ENCODE assay signal across 11 mouse cellular contexts in the genomic region with DNA sequence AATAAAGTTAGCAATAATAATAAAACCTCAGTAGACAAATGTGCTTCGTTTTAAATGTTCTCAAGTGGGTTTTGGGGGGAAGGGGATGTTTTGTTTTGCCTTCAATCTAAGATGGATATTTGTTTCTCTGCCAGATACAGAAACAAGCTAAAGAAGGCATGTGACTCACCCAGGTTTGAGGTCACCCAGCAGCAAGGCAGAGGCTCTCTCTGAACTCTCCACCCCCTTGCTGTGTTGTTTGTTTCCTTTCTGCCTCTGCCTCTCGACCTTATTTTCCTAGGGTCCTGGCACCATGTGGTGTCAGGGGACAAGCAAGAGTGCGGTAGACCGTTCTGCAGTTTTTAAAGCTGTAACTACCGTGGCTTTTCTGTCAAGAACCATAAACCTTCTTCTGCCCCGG. TPM values are rescaled to one million over a fixed set of nuclear protein-coding genes. Genes with fewer than 3 reads are reported as not detected.
DNase-seq lines count a peak whose midpoint lies in the region; ATAC-seq and TF ChIP-seq lines count a peak whose summit lies in the region.
"Had no signal": no experiment of that assay in that cellular context is flagged by ENCODE, and none has a peak within 500 bp of the region (broad histone marks: within the 10 kb centered on the region; RNA-seq: fewer than 3 reads in every experiment).

No protein-coding gene starts in this region.

- 20% methylated on average over 6 of the region's 6 CpGs for WGBS in heart, embryonic 13.5 days
- 43% methylated on average over 6 of the region's 6 CpGs for WGBS in midbrain, embryonic 15.5 days
- 49% methylated on average over 6 of the region's 6 CpGs for WGBS in midbrain, embryonic 13.5 days
- 23% methylated on average over 6 of the region's 6 CpGs for WGBS in heart, postnatal 0 days
- 30% methylated on average over 6 of the region's 6 CpGs for WGBS in neural tube, embryonic 14.5 days

- H3K9ac ChIP-seq in heart, embryonic 13.5 days: peak overlapping the region; percentile 5; the same call in 1 of the 2 replicates
- H3K9ac ChIP-seq in midbrain, embryonic 15.5 days: no peak overlapping the region
- H3K9ac ChIP-seq in midbrain, embryonic 13.5 days (replicated peaks): no peak overlapping the region
- H3K9ac ChIP-seq in heart, postnatal 0 days (replicated peaks; ENCODE audit: low read depth, low read length): no peak overlapping the region
- no peak overlapping the region for H3K9ac ChIP-seq in neural tube, embryonic 14.5 days (replicated peaks; ENCODE audit: low read depth, low read length)

- peak overlapping the region; percentile 57 for H3K4me2 ChIP-seq in heart, embryonic 13.5 days
- H3K4me2 ChIP-seq in midbrain, embryonic 15.5 days: peak overlapping the region; percentile 31; the same call in 1 of the 2 replicates
- H3K4me2 ChIP-seq in midbrain, embryonic 13.5 days (replicated peaks): no peak overlapping the region
- H3K4me2 ChIP-seq in heart, postnatal 0 days (ENCODE audit: low read depth, low read length): peak overlapping the region; percentile 28
- H3K4me2 ChIP-seq in neural tube, embryonic 14.5 days (ENCODE audit: low read depth, low read length): peak overlapping the region; percentile 16; the same call in 1 of the 2 replicates
- H3K4me2 ChIP-seq: neural tube, embryonic 12.5 days had no signal

- H3K36me3 ChIP-seq in heart, embryonic 13.5 days: no peaks in the 10 kb centered on the region
- no peaks in the 10 kb centered on the region for H3K36me3 ChIP-seq in midbrain, embryonic 15.5 days (replicated peaks)
- no peaks in the 10 kb centered on the region for H3K36me3 ChIP-seq in midbrain, embryonic 13.5 days
- no peaks in the 10 kb centered on the region for H3K36me3 ChIP-seq in heart, postnatal 0 days (replicated peaks; ENCODE audit: control insufficient read depth, insufficient read depth, low read length)
- no peaks in the 10 kb centered on the region for H3K36me3 ChIP-seq in neural tube, embryonic 14.5 days (ENCODE audit: control insufficient read depth, insufficient read depth, low read length)
- H3K36me3 ChIP-seq: limb, embryonic 10.5 days; neural tube, embryonic 12.5 days had no signal

- H3K9me3 ChIP-seq in heart, embryonic 13.5 days: no peaks in the 10 kb centered on the region
- H3K9me3 ChIP-seq in midbrain, embryonic 15.5 days: no peaks in the 10 kb centered on the region
- H3K9me3 ChIP-seq in midbrain, embryonic 13.5 days: no peaks in the 10 kb centered on the region
- H3K9me3 ChIP-seq in heart, postnatal 0 days (replicated peaks; ENCODE audit: control insufficient read depth, low read length): no peaks in the 10 kb centered on the region
- no peaks in the 10 kb centered on the region for H3K9me3 ChIP-seq in neural tube, embryonic 14.5 days (ENCODE audit: control insufficient read depth, low read length)
- H3K9me3 ChIP-seq: limb, embryonic 10.5 days; neural tube, embryonic 12.5 days had no signal

- DNase-seq in heart, postnatal 10 days: no peak
- no peak for DNase-seq in heart, postnatal 0 days (ENCODE audit: low spot score)
- DNase-seq in cerebellum, adult 8-10 months: no peak
- no peak for DNase-seq in embryo, embryonic 10.5 days (ENCODE audit: low spot score)

- 0 out of 2 replicates have a peak overlapping the region, but pooled peaks have one; percentile 26 for H3K4me3 ChIP-seq in heart, embryonic 13.5 days
- no peak overlapping the region for H3K4me3 ChIP-seq in midbrain, embryonic 15.5 days
- no peak overlapping the region for H3K4me3 ChIP-seq in midbrain, embryonic 13.5 days (replicated peaks)
- H3K4me3 ChIP-seq in heart, postnatal 0 days (ENCODE audit: low read depth, low read length): no peak overlapping the region
- no peak overlapping the region for H3K4me3 ChIP-seq in neural tube, embryonic 14.5 days (ENCODE audit: low read depth, low read length)
- H3K4me3 ChIP-seq: neural tube, embryonic 12.5 days had no signal

- intact Hi-C loops in heart, postnatal 10 days (cut with DNase I): loop anchor here (2.0 to 5.0 kb wide), 2 partner anchors 225 to 274 kb away; no protein-coding TSS in a partner anchor

- 0 out of 2 replicates have a peak, but pooled peaks cover 9% of the 10 kb centered on the region for H3K4me1 ChIP-seq in heart, embryonic 13.5 days
- H3K4me1 ChIP-seq in midbrain, embryonic 15.5 days: 0 out of 2 replicates have a peak, but pooled peaks cover 3% of the 10 kb centered on the region
- no peaks in the 10 kb centered on the region for H3K4me1 ChIP-seq in midbrain, embryonic 13.5 days (replicated peaks)
- H3K4me1 ChIP-seq in heart, postnatal 0 days (ENCODE audit: control insufficient read depth, insufficient read depth): no peaks in the 10 kb centered on the region
- no peaks in the 10 kb centered on the region for H3K4me1 ChIP-seq in neural tube, embryonic 14.5 days (ENCODE audit: control insufficient read depth, insufficient read depth, low read length)
- H3K4me1 ChIP-seq: neural tube, embryonic 12.5 days had no signal

- TF ChIP-seq EP300 in heart, postnatal 0 days (IDR thresholded peaks at IDR 0.05; ENCODE audit: low read depth): no peak

- no peak overlapping the region for H3K27ac ChIP-seq in heart, embryonic 13.5 days (replicated peaks)
- no peak overlapping the region for H3K27ac ChIP-seq in midbrain, embryonic 15.5 days
- no peak overlapping the region for H3K27ac ChIP-seq in midbrain, embryonic 13.5 days
- H3K27ac ChIP-seq in heart, postnatal 0 days (ENCODE audit: low read depth): no peak overlapping the region
- no peak overlapping the region for H3K27ac ChIP-seq in neural tube, embryonic 14.5 days (ENCODE audit: low read depth, low read length)
- H3K27ac ChIP-seq: limb, embryonic 10.5 days; neural tube, embryonic 12.5 days had no signal

- ATAC-seq in heart, embryonic 13.5 days (ENCODE audit: extremely low read depth, insufficient number of reproducible peaks, low FRiP score, low TSS enrichment): no peak
- no peak for ATAC-seq in midbrain, embryonic 15.5 days (replicated peaks)
- no peak for ATAC-seq in midbrain, embryonic 13.5 days
- no peak for ATAC-seq in heart, postnatal 0 days (ENCODE audit: insufficient read depth, low read depth)
- no peak for ATAC-seq in neural tube, embryonic 14.5 days (ENCODE audit: low read depth)
- ATAC-seq: forebrain, embryonic 14.5 days had no signal

- H3K27me3 ChIP-seq in heart, embryonic 13.5 days (replicated peaks): peaks cover 11% of the 10 kb centered on the region
- H3K27me3 ChIP-seq in midbrain, embryonic 15.5 days (replicated peaks): 0 out of 2 replicates have a peak, but pooled peaks cover 2% of the 10 kb centered on the region
- peaks cover 4% of the 10 kb centered on the region; the same call in 1 of the 2 replicates for H3K27me3 ChIP-seq in midbrain, embryonic 13.5 days
- no peaks in the 10 kb centered on the region for H3K27me3 ChIP-seq in heart, postnatal 0 days (ENCODE audit: control insufficient read depth, insufficient read depth, low read length)
- H3K27me3 ChIP-seq in neural tube, embryonic 14.5 days (ENCODE audit: control insufficient read depth, insufficient read depth, low read length): no peaks in the 10 kb centered on the region
- H3K27me3 ChIP-seq: neural tube, embryonic 12.5 days had no signal

- no peak for TF ChIP-seq CTCF in heart, postnatal 0 days (IDR thresholded peaks at IDR 0.05; ENCODE audit: low read depth)

RNA-seq across cellular contexts. Expression of gene Intu, which starts 8.6 kb away (rescaled TPM):
- polyA plus RNA-seq in heart, embryonic 13.5 days (2015; fragmentation: Nextera tagmentation; extraction: Ambion mirVana): 2.8 and 3.1 TPM in 2 replicates
- total RNA-seq in heart, postnatal 10 days (2021): 10 to 100 TPM in 1 of 2 experiments, 1 to 10 TPM in 1; 7.0 to 10.1 TPM
- polyA plus RNA-seq in midbrain, embryonic 15.5 days (2015; fragmentation: Nextera tagmentation; extraction: Ambion mirVana): 3.2 and 3.7 TPM in 2 replicates
- polyA plus RNA-seq in midbrain, embryonic 13.5 days (2015; fragmentation: Nextera tagmentation; extraction: Ambion mirVana): 3.2 and 4.2 TPM in 2 replicates
- total RNA-seq in heart, postnatal 0 days (2014; rRNA removed; ENCODE audit: low replicate concordance): 5.8 and 11.4 TPM in 2 replicates
- 2.7 TPM in 2 replicates for polyA plus RNA-seq in heart, postnatal 0 days (2015; fragmentation: Nextera tagmentation; extraction: Ambion mirVana)
- 3.9 and 5.3 TPM in 2 replicates for polyA plus RNA-seq in neural tube, embryonic 14.5 days (2014; fragmentation: Nextera tagmentation; extraction: Ambion mirVana)
